Mouse (Mus musculus): ENCODE results near the gene Ccdc15. TPM values are rescaled to one million over a fixed set of nuclear protein-coding genes. Genes with fewer than 3 reads are reported as not detected.
A peak's percentile ranks its signal among the peaks of the same experiment; 100 is the strongest.

Ccdc15 gene
- polyA plus RNA-seq, 1 experiment from 2014 or later: 4.8 TPM

DNA sequence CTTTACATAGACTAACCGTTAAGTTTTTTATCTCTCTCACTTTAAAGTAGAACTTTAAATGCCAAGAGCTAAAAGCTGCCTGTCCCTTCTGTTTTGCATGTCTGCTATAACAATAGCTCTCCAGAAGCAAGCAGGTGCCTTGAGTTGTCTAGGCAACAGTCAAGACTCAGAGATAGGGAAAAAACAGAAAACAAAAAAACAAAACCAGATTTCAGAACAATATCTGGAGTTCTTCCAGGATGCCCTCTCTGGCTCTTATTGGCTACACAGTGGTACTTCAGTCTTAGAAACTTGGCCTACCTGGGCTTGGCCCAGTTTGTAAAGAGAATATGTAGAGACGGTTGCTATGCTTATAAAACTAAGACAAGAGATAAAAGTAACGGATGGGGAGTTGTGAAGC, 16.2 kb upstream of the Ccdc15 start:
- WGBS: 60% methylated on average over 3 of the region's 3 CpGs
- Histone ChIP-seq H3K9me3 (replicated peaks; ENCODE audit: low read length) (no peaks in the 10 kb centered on the region), H3K4me1 (replicated peaks; ENCODE audit: insufficient read depth, low read length) (0 out of 2 replicates have a peak, but pooled peaks cover 5% of the 10 kb centered on the region), H3K4me2 (ENCODE audit: low read length) (no peak overlapping the region), H3K4me3 (replicated peaks; ENCODE audit: low read depth, low read length) (no peak overlapping the region), H3K27me3 (ENCODE audit: insufficient read depth, low read length) (no peaks in the 10 kb centered on the region), H3K36me3 (ENCODE audit: insufficient read depth, low read length) (no peaks in the 10 kb centered on the region), H3K27ac (no peak overlapping the region), H3K9ac (ENCODE audit: low read depth, low read length) (no peak overlapping the region)
- DNase-seq (ENCODE audit: low spot score) (no peak), ATAC-seq (replicated peaks; ENCODE audit: low FRiP score, low read depth) (no peak)
- no peak for TF ChIP-seq CTCF (IDR thresholded peaks at IDR 0.05; ENCODE audit: low read depth)

DNA sequence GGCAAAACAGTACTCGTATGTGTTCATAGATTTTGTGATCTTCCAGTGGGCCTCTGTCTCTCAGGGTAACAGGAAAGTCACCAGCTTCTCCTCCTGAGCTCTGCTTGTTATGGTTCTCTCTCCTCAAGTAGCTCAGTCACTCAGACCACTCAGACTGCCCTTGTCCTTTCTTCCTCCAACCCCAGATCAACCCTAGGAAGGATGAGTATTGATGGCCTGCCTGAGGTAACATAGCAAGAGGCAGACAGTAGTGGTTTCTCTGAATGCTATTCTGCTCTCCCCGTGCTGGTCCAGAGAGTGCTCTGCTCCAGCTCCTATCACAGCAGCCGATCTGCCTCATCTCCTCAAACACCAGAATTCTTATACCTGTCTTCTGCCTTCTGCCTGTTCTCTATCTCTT, 15.3 kb upstream of the Ccdc15 start:
- Histone ChIP-seq H3K9me3 (replicated peaks; ENCODE audit: low read length) (no peaks in the 10 kb centered on the region), H3K27ac (no peak overlapping the region), H3K9ac (ENCODE audit: low read depth, low read length) (no peak overlapping the region), H3K36me3 (ENCODE audit: insufficient read depth, low read length) (no peaks in the 10 kb centered on the region), H3K4me1 (replicated peaks; ENCODE audit: insufficient read depth, low read length) (0 out of 2 replicates have a peak, but pooled peaks cover 8% of the 10 kb centered on the region), H3K27me3 (ENCODE audit: insufficient read depth, low read length) (no peaks in the 10 kb centered on the region), H3K4me3 (replicated peaks; ENCODE audit: low read depth, low read length) (no peak overlapping the region), H3K4me2 (ENCODE audit: low read length) (no peak overlapping the region)
- TF ChIP-seq CTCF (IDR thresholded peaks at IDR 0.05; ENCODE audit: low read depth): no peak
- WGBS: 59% methylated on average over 3 of the region's 3 CpGs
- no peak for DNase-seq (ENCODE audit: low spot score)
- ATAC-seq (replicated peaks; ENCODE audit: low FRiP score, low read depth): no peak

DNA sequence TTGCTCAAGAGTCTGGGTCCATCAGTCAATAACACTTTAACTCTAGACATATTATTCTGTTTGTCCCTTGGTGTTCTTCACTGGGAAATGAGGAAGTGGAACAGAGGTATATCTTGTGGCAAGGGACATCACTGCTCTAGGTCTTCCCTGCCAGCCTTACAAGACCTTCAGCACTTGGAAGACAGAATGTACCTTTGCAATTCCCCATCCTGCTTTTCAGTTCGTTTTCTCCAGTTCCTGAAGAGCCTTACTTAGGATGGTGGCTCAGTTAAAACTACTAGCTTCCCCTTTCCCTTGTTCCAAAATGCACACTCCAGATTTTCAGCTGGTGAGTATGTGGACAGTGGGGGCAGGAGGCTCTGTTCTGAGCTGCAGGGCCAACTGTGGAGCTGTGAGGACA, 14.6 kb upstream of the Ccdc15 start:
- Histone ChIP-seq H3K4me2 (ENCODE audit: low read length) (no peak overlapping the region), H3K27ac (no peak overlapping the region), H3K4me3 (replicated peaks; ENCODE audit: low read depth, low read length) (no peak overlapping the region), H3K27me3 (ENCODE audit: insufficient read depth, low read length) (no peaks in the 10 kb centered on the region), H3K4me1 (replicated peaks; ENCODE audit: insufficient read depth, low read length) (0 out of 2 replicates have a peak, but pooled peaks cover 8% of the 10 kb centered on the region), H3K9me3 (replicated peaks; ENCODE audit: low read length) (no peaks in the 10 kb centered on the region), H3K9ac (ENCODE audit: low read depth, low read length) (no peak overlapping the region), H3K36me3 (ENCODE audit: insufficient read depth, low read length) (no peaks in the 10 kb centered on the region)
- 56% methylated on average over 1 of the region's 1 CpGs for WGBS
- ATAC-seq (replicated peaks; ENCODE audit: low FRiP score, low read depth) (no peak), DNase-seq (ENCODE audit: low spot score) (no peak)
- no peak for TF ChIP-seq CTCF (IDR thresholded peaks at IDR 0.05; ENCODE audit: low read depth)

DNA sequence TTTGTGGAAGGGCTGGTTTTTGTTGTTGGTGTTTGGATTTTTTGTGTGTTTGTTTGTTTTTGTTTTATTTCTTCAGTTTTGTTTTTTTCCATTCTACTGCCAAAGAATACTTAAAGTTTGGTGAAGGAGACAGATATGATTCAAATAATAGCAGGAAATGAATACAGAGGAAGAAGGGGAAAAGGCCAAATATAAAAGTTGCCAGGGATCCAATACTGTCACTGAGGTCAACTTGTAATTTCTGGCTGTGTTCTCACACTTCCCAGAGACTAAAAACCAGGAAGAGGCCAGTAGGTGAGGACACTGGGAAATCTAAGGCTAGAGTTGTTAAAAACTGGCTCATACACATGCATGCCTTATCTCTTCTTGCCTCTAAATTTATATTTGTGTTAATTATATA, 13.9 kb upstream of the Ccdc15 start:
- no peak for TF ChIP-seq CTCF (IDR thresholded peaks at IDR 0.05; ENCODE audit: low read depth)
- no peak overlapping the region for H3K9ac ChIP-seq (ENCODE audit: low read depth, low read length)
- no peak overlapping the region for H3K4me2 ChIP-seq (ENCODE audit: low read length)
- no peak overlapping the region for H3K27ac ChIP-seq
- 0 out of 2 replicates have a peak, but pooled peaks cover 8% of the 10 kb centered on the region for H3K4me1 ChIP-seq (replicated peaks; ENCODE audit: insufficient read depth, low read length)
- H3K36me3 ChIP-seq (ENCODE audit: insufficient read depth, low read length): no peaks in the 10 kb centered on the region
- DNase-seq (ENCODE audit: low spot score) (no peak), ATAC-seq (replicated peaks; ENCODE audit: low FRiP score, low read depth) (no peak)
- no peaks in the 10 kb centered on the region for H3K27me3 ChIP-seq (ENCODE audit: insufficient read depth, low read length)
- no peaks in the 10 kb centered on the region for H3K9me3 ChIP-seq (replicated peaks; ENCODE audit: low read length)
- H3K4me3 ChIP-seq (replicated peaks; ENCODE audit: low read depth, low read length): no peak overlapping the region

DNA sequence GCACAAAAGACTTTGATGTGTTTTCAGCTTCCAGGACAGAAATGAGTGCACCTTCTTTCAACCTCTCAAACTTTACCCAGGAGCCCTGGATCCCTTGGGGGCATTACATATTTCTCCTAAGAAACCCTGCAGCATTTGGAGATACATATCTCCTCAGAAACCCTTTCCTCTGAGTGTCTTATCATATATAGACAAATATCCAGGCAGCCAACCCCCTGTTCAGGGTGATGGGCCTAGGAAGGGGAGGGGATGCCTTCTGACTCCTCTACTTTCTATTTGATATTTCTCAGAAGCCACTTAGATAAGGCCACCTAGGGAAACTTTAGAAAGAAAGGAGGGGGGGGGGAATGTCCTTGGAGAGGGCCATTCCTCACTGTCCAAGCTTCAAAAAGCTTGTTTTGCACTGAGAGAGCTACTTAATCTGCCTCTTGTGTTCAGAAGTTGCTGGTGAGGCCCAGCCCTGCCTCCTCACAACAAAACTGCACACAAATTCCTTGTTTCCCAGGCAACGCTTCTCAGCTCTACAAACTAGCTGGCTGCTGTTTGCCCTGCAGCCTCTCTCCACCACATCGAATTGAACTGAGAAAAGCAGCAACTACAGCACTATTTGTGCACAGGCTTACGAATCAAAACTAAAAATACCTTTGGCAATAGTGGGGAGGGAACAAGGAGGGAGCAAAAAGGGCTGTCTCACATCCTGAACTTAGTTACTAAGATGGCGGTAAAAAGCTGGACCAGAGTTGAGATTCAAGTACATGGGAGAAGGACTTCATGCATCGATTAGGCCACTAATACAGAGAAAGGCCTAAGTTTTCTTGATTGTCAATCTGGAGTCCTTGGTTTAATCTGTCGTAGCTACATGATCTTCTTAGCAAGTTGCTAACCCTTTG, 11.3 kb upstream of the Ccdc15 start:
- peak; percentile 66; the same call in 1 of the 2 replicates for ATAC-seq (replicated peaks; ENCODE audit: low FRiP score, low read depth)

DNA sequence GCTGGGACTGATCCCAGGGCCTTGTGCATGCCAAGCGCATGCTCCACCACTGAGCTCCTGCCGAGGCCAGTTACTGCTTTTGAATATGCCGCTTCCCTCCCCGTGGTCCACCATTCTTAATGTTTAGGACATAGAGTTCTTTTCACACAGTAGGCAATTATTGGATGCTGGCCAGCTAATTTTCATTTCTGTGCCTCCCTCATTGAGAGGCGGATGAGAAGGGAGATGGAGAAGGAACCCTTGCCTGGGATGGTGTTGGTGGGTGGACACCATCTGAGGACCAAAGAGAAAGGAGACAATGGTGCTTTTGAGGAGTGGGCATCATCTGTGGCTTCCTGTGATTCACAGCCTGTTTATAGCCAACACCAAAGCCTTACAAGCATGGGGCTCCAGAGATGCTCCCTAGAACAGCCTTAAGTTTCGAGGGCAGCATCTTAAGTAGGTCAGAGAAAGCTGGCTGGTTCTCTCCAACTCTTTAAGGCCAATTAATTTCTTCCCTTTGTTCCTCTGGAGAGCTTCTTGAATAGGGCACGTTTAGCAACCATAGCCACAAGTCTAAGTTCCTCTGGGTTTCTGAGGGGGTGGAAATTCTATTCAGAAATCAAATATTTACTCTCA, 10.6 kb upstream of the Ccdc15 start:
- H3K9me3 ChIP-seq (replicated peaks; ENCODE audit: low read length): no peaks in the 10 kb centered on the region
- DNase-seq (ENCODE audit: low spot score): no peak
- no peak for TF ChIP-seq CTCF (IDR thresholded peaks at IDR 0.05; ENCODE audit: low read depth)
- no peaks in the 10 kb centered on the region for H3K36me3 ChIP-seq (ENCODE audit: insufficient read depth, low read length)
- WGBS: 79% methylated on average over 7 of the region's 7 CpGs
- H3K27me3 ChIP-seq (ENCODE audit: insufficient read depth, low read length): no peaks in the 10 kb centered on the region
- H3K4me1 ChIP-seq (replicated peaks; ENCODE audit: insufficient read depth, low read length): 0 out of 2 replicates have a peak, but pooled peaks cover 8% of the 10 kb centered on the region
- H3K4me3 ChIP-seq (replicated peaks; ENCODE audit: low read depth, low read length): no peak overlapping the region
- ATAC-seq (replicated peaks; ENCODE audit: low FRiP score, low read depth): no peak
- H3K27ac ChIP-seq: no peak overlapping the region
- no peak overlapping the region for H3K9ac ChIP-seq (ENCODE audit: low read depth, low read length)
- no peak overlapping the region for H3K4me2 ChIP-seq (ENCODE audit: low read length)

More for the DNA sequence above, 11.3 kb upstream of the Ccdc15 start:
- WGBS: 56% methylated on average over 6 of the region's 6 CpGs
- Histone ChIP-seq H3K27ac (peak overlapping the region; percentile 60), H3K9me3 (replicated peaks; ENCODE audit: low read length) (no peaks in the 10 kb centered on the region), H3K36me3 (ENCODE audit: insufficient read depth, low read length) (no peaks in the 10 kb centered on the region), H3K27me3 (ENCODE audit: insufficient read depth, low read length) (no peaks in the 10 kb centered on the region), H3K4me2 (ENCODE audit: low read length) (no peak overlapping the region), H3K4me3 (replicated peaks; ENCODE audit: low read depth, low read length) (no peak overlapping the region), H3K4me1 (replicated peaks; ENCODE audit: insufficient read depth, low read length) (0 out of 2 replicates have a peak, but pooled peaks cover 8% of the 10 kb centered on the region), H3K9ac (ENCODE audit: low read depth, low read length) (no peak overlapping the region)
- no peak for TF ChIP-seq CTCF (IDR thresholded peaks at IDR 0.05; ENCODE audit: low read depth)
- peak; percentile 85 for DNase-seq (ENCODE audit: low spot score)
